Mouse (Mus musculus) limb, embryonic 14.5 days (tissue): ENCODE data around the gene Gm10073. TPM values are rescaled to one million over a fixed set of nuclear protein-coding genes. Genes with fewer than 3 reads are reported as not detected.
"Not testable (repeated sequence)": the region's sequence is repeated elsewhere in the genome, so short reads cannot be mapped to it uniquely, and the experiment has no call there.

Source experiments
- ATAC-seq: fragments of 200-750 bp; cut with Nextera tagmentation; 2 replicates; pipeline ENCODE4 v1.8.0; 2017; ENCODE audit warnings: low read depth, moderate number of reproducible peaks, moderate TSS enrichment; ENCODE audit not compliant: low FRiP score
- DNase-seq: peaks from one replicate; pipeline ENCODE4 v3.0.0-alpha.2; 2015; ENCODE audit warnings: low spot score
- H3K27ac ChIP-seq: fragments of 300-500 bp; sonication (generic); replicated peaks from 2 replicates; pipeline ENCODE4 v1.5.1; 2014; ENCODE audit warnings: low read depth, mild to moderate bottlenecking, low read length, moderate library complexity, mixed read lengths
- H3K27me3 ChIP-seq: fragments of 300-500 bp; sonication (generic); 2 replicates; pipeline ENCODE4 v1.6.1; 2014; ENCODE audit warnings: low read length, mixed read lengths; ENCODE audit not compliant: control insufficient read depth, insufficient read depth
- H3K36me3 ChIP-seq: fragments of 300-500 bp; sonication (generic); 2 replicates; pipeline ENCODE4 v1.6.1; 2014; ENCODE audit warnings: mild to moderate bottlenecking, low read length, moderate library complexity, mixed read lengths; ENCODE audit not compliant: control insufficient read depth, insufficient read depth
- H3K4me1 ChIP-seq: fragments of 300-500 bp; sonication (generic); 2 replicates; pipeline ENCODE4 v1.6.1; 2014; ENCODE audit warnings: antibody characterized with exemption, low read length, mixed read lengths; ENCODE audit not compliant: control insufficient read depth, insufficient read depth
- H3K4me2 ChIP-seq: fragments of 300-500 bp; sonication (generic); replicated peaks from 2 replicates; pipeline ENCODE4 v1.6.1; 2014; ENCODE audit warnings: low read depth, mild to moderate bottlenecking, low read length, moderate library complexity; ENCODE audit not compliant: severe bottlenecking
- H3K4me3 ChIP-seq: fragments of 300-500 bp; sonication (generic); replicated peaks from 2 replicates; pipeline ENCODE4 v1.5.1; 2014; ENCODE audit warnings: low read length
- H3K9ac ChIP-seq: fragments of 300-500 bp; sonication (generic); 2 replicates; pipeline ENCODE4 v1.6.1; 2014; ENCODE audit warnings: mild to moderate bottlenecking, low read depth, low read length, moderate library complexity; ENCODE audit not compliant: severe bottlenecking
- H3K9me3 ChIP-seq: fragments of 300-500 bp; sonication (generic); 2 replicates; pipeline ENCODE4 v1.6.1; 2016; ENCODE audit warnings: low read length; ENCODE audit not compliant: control insufficient read depth
- POLR2A ChIP-seq: fragments of 200-500 bp; IDR thresholded peaks from 2 replicates; pipeline ENCODE4 v1.8.0; 2012; ENCODE audit warnings: inconsistent platforms, mild to moderate bottlenecking, moderate library complexity, borderline replicate concordance; ENCODE audit not compliant: insufficient read depth, insufficient read length; ENCODE audit errors: extremely low read depth
- WGBS: fragments of 180-500 bp; shearing (Covaris S2); extraction: QIAGEN DNeasy Blood & Tissue Kit; methylation state at CpG from one replicate; pipeline ENCODE4 v1.1.7; 2014; 5-methylcytosine and 5-hydroxymethylcytosine counted together
- polyA plus RNA-seq, 2 experiments: library from polyadenylated mRNA; depleted of rRNA in 1 of 2; stranded (reverse) in 1 of 2; unstranded in 1 of 2; fragments of >200 nt; fragmentation: Nextera tagmentation in 1 of 2; extraction: Ambion mirVana in 1 of 2; gene quantifications; 2 replicates each; pipeline versions ENCODE4 v1.2.1 to v1.2.3; 2012 to 2014

The Gm10073 gene
- polyA plus RNA-seq, 2 experiments: 15.2 to 27.8 TPM

DNA sequence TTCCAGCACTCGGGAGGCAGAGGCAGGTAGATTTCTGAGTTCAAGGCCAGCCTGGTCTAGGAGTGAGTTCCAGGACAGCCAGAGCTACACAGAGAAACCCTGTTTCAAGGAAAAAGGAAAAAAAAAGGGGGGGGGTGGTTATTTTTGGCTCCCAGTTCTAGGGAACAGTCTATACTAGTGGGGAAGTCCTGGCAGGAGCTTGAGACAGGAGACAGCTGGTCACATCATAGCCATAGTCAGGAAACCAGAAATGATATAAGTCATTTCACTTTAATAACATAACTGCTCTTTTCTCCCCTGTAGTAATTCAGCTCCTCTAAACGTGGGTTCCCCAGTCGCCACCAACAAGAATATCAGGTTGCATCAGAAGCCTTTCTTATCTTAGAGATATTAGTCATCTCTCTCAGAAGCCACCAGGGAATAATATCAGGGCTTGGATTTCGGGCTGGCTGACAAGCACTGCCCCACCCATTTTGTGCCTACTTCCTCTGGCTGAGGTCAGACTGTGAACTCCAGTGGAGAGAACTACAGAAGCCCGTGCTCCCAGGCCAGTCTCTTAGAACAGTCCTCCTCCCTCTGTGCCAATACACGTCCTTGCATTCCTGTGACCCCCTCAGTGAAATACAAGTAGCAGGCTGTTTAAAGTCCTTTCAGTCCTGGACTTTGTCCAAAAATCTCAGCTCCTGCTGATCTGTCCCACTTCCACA is 3.7 kb upstream of the Gm10073 start:
- Histone ChIP-seq H3K4me1 (no peaks in the 10 kb centered on the region), H3K4me3 (no peak overlapping the region), H3K9ac (no peak overlapping the region), H3K4me2 (no peak overlapping the region), H3K27ac (no peak overlapping the region), H3K9me3 (no peaks in the 10 kb centered on the region), H3K36me3 (no peaks in the 10 kb centered on the region), H3K27me3 (no peaks in the 10 kb centered on the region)
- 35% methylated on average over 6 of the region's 6 CpGs for WGBS
- TF ChIP-seq POLR2A: no peak
- DNase-seq (peak; percentile 7), ATAC-seq (no peak)

GRCm38 (mm10) chr8:106574283-106574682 is 1.0 kb upstream of the Gm10073 start:
- Histone ChIP-seq H3K36me3 (no peaks in the 10 kb centered on the region), H3K27me3 (no peaks in the 10 kb centered on the region), H3K4me2 (no peak overlapping the region), H3K9ac (no peak overlapping the region), H3K4me1 (no peaks in the 10 kb centered on the region), H3K4me3 (no peak overlapping the region), H3K9me3 (no peaks in the 10 kb centered on the region), H3K27ac (no peak overlapping the region)
- ATAC-seq: no peak
- TF ChIP-seq POLR2A: no peak
- no peak for DNase-seq
- 89% methylated on average over 4 of the region's 4 CpGs for WGBS

- H3K9ac ChIP-seq, H3K4me2 ChIP-seq, H3K4me3 ChIP-seq, H3K27ac ChIP-seq, H3K9me3 ChIP-seq, H3K27me3 ChIP-seq, ATAC-seq, H3K36me3 ChIP-seq, DNase-seq, H3K4me1 ChIP-seq: not testable (repeated sequence)
- 53% methylated on average over 1 of the region's 1 CpGs for WGBS
Measured at GRCm38 (mm10) chr8:106572175-106572574, 1.1 kb downstream of the Gm10073 start.

DNA sequence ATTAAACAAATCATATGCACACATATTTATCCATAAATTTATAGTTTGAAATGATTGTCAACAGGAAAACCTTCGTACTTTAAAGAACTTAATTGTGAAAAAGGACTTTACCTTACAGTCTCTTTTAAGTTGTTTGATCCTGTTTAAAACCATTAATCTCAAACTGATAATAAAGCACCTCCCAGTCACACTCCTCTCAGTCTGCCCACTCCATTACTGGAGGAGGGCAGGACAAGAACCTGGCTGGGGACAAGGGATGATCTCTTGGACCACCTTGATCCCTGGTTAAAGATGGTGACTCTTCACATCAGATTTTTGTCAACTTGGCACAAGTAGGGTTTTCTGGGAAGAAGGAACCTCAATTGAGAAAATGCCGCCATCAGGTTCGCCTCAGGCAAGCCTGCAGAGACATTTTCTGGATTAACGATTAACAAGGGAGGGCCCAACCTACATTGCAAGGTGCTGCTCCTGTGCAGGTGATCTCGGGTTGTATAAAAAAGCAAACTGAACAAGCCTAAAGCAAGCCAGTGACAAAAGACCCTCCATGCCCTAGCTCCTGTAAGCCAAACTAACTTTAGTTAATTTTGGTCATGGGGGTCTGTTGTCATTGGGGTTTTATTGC is 1.6 kb downstream of the Gm10073 start:
- no peak for ATAC-seq
- Histone ChIP-seq H3K27ac (no peak overlapping the region), H3K9me3 (no peaks in the 10 kb centered on the region), H3K9ac (no peak overlapping the region), H3K4me3 (no peak overlapping the region), H3K36me3 (no peaks in the 10 kb centered on the region), H3K4me1 (no peaks in the 10 kb centered on the region), H3K27me3 (no peaks in the 10 kb centered on the region), H3K4me2 (no peak overlapping the region)
- 72% methylated on average over 5 of the region's 5 CpGs for WGBS
- TF ChIP-seq POLR2A: no peak
- no peak for DNase-seq

- no peak for TF ChIP-seq POLR2A
- ATAC-seq (no peak), DNase-seq (no peak)
- no peak overlapping the region for H3K9ac ChIP-seq
- H3K27me3 ChIP-seq: no peaks in the 10 kb centered on the region
- no peaks in the 10 kb centered on the region for H3K4me1 ChIP-seq
- no peaks in the 10 kb centered on the region for H3K36me3 ChIP-seq
- no peaks in the 10 kb centered on the region for H3K9me3 ChIP-seq
- WGBS: 54% methylated on average over 4 of the region's 4 CpGs
- no peak overlapping the region for H3K27ac ChIP-seq
- H3K4me3 ChIP-seq: no peak overlapping the region
- H3K4me2 ChIP-seq: no peak overlapping the region
Measured at GRCm38 (mm10) chr8:106570386-106570785, 2.9 kb downstream of the Gm10073 start.
